Mouse (Mus musculus): ENCODE measurements around the gene F2r.

The F2r gene

DNA sequence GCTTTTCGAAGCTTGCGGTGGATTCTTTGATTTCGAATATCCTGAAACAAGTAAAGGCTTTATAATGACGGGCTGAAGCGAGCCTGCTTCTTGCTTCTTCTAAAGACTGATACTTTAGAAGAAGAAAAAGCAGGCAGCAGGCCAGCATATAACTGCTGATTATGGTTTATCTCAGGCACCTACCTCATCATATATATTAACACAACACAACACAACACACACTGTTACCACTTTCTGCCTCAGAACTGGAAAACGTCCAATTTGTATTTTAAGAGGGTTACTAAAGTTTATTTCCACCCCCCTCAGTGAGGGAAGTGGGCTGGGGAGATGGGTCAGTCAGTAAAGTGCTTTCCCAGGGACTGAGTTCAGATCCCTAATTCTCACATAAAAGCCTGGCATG is 13.9 kb upstream of the F2r start:
- DNase-seq (ENCODE audit: low read depth, low spot score): no peak

DNA sequence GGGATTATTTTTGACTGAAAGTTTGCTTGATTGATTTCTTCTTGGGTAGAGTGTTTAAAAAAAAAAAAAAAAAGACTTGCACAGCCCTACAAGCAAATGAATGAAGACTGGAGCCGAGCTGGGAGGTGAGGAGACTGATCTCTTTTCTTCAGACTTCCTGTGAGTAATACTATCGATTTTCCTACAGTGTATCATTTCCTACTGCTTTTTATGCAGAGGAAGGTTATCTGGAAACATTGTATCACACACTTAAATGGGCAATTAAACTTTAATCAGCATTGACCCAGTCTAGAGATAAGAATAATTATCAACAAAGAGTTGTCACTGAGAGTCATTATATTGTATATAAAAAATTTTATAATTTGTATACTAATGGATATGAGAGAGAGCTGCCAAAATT is 12.5 kb upstream of the F2r start:
- DNase-seq (ENCODE audit: low read depth, low spot score): no peak

DNA sequence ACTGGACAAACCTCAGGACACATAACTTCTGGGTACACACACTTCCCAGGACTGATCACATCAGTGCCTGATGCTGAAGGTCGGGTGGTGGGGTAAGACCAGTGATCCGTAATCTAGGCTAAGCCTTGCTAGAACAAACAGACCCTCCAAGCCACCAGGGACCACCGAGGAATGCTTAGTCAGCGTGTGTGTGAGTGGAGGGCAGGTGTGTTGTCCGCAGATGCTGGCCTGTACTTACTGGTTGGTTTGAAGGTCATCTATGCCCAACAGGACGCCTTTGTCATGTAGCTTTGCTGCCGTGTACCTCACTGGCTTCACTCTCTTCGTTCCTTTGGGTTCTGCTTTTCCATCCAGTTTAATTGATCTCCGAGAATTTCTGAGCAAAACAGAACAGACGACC is 11.5 kb upstream of the F2r start:
- no peak for DNase-seq (ENCODE audit: low read depth, low spot score)

DNA sequence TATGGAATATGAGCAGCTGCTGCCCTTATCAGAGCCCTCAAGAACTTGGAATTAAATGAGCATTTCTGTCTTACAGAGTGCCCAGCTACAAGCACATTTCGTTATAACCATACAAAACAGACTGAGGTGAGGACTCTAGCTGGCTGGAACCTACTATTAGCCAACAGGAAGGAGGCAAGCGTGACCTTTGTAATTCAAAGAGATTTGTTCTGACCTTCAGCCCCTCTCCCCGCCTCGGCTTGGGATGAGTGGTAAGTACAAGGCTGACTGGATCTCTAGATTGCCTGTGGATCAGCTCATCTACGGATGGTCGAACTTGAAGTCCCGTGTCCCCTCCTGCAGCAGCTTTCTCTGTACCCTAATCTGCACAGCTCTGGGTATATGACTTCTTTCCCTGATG is 8.4 kb upstream of the F2r start:
- no peak for DNase-seq (ENCODE audit: low read depth, low spot score)

DNA sequence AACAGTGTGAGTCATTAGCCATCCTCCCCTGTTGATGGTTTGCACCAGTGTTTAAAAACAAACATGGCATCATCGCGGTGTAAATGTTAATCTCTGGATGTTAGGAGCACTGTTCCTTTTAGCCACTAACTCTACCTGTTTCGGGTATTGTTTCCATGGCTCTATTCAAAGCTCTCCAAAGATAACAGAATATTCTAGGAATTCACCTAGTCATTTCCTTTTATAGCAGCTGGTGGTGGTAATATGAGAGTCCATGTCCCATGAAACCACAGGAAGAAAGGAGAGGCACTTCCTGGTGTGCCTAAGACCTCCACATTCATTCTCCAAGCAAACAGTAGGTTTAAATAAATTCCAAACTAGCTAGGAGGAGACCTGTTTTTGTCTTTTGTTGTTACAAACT is 4.8 kb upstream of the F2r start:
- DNase-seq (ENCODE audit: low read depth, low spot score): no peak

DNA sequence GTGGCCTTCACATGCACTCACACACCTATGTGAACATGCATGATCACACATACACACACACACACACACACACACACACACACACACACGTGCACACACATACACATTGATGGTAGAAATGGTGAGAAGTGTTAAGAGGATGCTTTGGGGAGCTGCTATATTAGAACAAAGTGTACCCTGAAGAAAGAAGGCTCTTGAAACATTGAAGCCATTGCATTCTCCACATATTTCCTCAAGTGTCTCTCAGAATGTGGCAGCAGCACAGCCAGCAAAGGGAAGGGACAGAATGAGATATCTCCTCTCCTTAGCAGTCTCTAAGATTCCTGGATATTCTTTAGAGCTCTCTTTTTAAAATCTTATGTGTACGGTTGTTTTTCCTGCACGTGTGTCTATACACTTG is 3.3 kb upstream of the F2r start:
- DNase-seq (ENCODE audit: low read depth, low spot score): no peak

DNA sequence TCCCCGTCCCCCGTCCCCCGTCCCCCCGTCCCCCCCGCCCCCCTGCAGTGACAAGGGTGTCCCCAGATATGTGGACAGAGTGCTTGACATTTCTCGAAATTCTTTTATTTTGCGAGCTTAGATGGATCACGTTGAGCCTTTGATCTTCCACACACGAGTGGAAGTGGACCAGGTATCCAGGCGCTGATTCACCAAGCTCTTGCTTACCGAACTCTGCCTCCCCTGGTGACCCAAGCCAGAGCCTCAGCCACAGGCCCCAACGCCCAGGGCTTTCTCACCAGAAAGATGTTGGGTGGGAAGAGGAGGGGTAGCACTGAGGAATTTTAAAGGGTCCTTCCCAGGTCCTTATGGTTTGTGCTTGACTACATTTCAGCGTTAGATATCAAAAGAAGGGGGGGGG is 572 bp upstream of the F2r start:
- DNase-seq (ENCODE audit: low read depth, low spot score): no peak

DNA sequence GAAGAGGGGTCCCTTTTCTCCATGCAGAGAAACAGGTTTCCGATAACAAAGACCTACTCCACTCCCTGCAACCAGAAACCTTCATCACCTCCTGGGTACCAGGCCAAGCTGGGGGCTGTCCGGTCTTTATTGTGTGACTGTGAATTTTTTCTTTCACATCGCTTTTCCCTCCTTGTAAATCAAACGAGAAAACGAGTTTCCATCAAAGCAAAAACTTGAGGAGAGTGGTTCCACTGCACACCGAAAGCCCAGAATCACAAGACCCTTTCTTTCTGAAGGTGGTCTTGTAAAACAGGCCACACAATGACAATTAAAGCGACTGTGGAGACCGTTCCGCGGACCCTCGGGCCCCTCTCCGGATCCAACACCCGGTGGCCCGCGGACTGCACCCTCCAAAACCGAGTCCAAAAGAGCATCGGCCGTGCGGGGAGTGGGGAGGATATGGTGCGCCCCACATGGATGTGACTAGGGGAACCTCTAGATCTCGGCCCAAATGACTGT is 566 bp downstream of the F2r start:
- no peak for DNase-seq (ENCODE audit: low read depth, low spot score)

DNA sequence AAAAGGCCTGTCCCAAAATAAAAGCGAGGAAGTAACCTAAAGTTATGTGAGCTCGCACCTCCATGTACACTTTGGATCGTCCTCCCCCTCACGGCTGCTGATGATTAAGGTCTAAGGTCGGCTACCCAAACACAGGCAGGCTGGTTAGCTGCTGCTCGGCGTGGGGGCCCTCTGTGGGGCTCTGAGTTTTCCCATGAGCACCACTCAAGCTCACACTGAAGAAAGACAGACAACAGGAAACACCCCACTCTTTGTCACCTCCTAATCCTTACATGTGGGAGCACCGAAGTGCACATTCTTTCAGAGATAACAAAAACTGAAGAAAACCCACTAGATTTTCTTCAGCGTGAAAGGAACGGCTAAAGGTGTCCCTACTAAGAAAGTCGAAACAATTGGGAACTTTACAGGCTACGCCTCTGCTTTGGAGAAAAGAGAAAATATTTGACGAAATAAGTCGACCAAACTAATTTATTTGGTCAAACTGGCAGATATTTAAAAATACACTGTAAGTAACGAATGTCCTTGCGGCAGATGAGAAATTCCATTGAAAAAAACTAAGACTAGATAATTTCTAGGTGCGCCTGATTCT is 1.1 kb downstream of the F2r start:
- no peak for DNase-seq (ENCODE audit: low read depth, low spot score)

DNA sequence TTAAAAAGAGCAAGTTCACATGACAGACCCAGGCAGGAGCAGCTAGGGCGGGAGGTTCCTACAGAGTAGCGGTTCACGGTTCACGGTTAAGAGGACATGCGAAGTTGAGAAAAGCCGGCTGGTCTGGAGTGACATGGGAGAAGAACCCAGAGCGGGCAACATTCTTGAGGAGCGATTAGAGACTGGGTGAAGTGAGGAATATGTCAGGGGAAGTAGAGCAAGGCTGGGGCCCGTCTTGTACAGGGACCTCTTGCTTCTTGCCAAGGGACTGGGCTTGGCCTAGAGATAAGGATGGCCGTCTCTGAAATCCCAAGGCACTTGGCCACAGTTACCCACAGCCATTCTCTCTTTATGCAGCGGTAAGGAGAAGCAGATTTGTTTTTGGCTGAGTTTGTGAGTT is 1.8 kb downstream of the F2r start:
- DNase-seq (ENCODE audit: low read depth, low spot score): no peak

DNA sequence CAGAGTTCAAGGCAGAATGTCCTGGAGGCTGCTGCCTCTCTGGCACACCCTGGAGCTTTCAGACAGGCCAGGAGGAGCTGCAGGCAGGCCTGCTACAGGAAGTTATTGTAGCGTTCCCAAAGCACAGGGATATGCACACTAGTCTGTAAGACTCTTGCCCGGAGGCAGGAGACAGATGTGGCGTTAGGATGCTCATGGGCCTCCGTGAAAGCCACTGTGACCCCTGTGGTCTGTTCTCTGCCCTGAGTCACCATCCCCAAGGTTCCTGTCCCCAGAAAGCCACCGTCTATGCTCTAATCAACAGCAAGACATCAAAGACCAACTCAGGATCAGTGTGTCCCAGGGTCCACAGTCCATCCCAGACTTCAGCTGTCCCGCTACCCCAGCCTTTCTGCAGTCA is 3.5 kb downstream of the F2r start:
- no peak for DNase-seq (ENCODE audit: low read depth, low spot score)

DNA sequence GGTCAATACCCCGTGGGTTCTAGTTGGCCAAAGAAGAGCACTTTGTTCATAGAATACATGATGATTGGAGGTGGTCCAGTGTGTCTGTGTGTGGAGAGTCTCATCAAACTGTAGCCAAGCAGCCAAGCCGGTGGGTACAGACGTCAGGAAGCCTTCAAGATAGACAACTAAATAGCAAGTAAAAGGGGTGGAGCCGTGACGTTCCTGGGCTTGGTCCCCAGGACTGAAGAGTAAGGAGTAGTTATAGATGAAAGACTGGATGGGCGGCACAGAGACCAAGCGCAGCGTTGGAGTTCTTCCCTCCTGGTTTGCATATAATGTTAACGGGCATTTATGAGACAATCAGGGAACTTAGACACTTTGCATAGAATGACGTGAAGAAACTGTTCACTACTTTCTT is 6.0 kb downstream of the F2r start:
- DNase-seq (ENCODE audit: low read depth, low spot score): no peak

DNA sequence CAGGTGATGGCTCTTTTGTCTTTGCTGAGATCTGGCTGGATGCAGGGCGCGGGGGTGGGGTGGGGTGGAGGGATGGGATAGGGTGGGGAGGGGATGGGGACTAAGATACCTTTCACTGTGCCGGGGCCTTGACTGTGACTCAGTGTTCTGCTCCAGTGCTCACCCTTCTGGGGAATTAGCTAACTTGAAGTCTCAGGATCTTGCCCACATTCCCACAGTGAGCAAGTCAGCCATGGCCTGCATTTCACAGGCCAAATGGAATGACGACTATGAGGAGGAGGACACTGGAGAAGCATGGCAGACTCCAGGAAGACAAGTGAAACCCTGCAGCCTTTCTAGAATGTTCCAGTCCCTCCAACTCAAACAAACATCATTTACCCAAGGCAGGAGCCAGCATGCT is 6.5 kb downstream of the F2r start:
- no peak for DNase-seq (ENCODE audit: low read depth, low spot score)

DNA sequence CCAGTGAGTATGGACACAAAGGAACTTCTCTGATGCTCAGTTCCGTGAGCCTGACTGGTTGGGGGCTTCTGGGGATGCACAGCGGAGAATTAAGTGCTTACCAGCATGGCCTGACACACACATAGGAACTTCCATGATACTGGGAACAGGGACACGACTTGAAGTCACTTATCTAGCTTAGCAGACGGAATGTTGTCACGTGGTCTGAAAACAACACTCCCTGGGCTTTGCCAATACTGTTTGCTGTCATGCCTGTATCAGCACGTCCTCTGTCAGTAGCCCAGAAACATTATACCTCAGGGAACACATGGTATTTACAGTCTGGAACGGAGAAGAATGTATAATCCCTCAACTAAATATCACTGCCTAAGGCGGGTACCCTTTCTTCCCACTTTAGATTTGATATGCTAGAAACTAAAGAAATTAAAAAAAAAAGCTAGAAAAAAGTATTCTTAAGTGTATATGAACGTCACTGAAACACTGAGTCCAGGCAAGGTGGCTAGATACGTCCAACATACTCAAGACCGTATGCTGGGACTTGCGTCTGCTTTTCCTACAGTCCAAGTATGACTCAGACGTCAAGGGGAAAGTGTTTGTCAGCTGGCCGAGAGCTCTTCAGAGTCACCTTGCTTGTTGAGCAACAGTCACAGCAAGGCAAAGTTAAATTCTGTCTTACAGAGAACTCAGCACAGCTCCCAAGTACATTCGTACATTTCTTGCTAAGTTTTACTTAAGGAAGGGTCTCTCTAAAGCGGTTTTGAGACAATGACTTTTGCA is 7.3 kb downstream of the F2r start:
- DNase-seq (ENCODE audit: low read depth, low spot score): no peak

DNA sequence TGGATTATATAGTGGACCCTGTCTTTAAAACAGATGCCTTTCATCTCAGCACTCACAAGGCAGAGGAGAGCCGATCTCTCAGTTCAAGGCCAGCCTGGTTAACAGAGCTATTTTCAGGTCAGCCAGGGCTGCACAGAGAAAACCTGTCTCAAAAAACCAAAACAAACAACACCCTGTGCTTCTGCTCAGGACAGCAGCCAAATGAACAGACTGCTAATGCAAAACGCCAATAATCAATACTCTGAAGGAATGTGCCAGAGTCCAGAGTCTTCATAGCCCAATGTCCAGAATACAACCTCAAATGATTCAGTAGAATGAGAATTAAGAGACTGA is 9.2 kb downstream of the F2r start:
- DNase-seq (ENCODE audit: low read depth, low spot score): no peak

DNA sequence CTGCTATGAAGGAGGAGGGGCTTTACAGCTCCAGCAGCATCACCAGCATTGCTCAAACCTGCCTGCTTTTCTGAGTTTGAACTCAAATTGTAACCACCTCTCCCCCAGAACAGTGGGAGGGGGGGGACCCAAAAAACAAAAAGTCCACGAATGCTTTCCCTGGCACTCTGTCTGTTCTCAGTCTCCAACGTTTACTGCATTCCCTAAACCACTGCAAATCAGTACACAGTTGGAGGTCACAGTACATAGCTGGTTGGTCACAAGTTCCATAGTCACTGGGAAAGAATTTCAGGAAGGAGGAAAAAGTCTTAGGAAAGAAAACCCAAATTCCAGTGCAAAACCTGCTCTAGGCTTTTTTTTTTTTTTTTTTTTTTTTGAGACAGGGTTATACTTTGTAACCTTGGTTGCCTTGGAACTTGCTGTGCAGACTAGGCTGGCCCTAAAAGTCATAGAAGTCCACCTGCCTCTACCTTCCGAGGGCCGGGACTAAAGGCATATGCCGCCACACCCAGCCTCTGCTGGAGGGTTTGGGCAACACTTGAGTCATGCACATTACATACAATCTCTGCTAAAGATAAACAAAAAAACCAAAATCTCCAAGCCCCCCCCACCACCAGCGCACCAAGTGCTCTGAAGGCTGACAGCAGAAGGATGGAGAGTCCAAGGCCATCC is 9.7 kb downstream of the F2r start:
- no peak for DNase-seq (ENCODE audit: low read depth, low spot score)

DNA sequence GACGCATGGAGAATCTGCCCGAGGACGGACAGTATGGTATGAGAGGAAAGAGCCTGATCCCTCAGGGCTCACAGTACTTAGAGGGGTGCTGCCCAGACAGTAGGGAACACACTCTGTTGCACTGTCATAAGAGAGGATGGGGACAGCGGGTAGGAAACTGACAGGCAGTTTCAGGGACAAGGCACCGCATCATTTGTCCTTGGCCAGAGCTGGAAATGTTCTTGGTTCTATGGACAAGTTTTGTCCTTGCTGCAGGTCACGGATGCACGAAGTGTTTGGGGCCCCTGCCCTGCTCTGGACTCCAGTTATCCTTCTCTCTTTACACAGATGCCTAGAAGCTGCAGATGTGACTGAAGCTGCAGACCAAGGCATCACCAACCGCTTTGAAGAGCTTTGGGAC is 11.3 kb downstream of the F2r start:
- no peak for DNase-seq (ENCODE audit: low read depth, low spot score)

DNA sequence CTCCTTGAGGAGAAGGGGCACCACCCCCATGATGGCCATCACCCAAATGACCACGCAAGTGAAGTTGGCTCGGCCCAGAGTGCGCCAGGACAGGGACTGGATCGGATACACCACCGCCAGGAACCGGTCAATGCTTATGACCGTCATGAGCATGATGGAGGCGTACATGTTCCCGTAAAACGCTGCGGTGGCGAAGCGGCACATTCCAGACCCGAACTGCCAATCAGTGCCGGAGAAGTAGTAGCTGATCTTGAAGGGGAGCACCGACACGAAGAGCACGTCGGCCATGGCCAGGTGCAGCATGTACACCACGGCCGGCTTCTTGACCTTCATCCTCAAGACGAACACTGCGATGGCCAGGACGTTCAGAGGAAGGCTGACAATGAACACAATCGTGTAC is 14.0 kb downstream of the F2r start:
- no peak for DNase-seq (ENCODE audit: low read depth, low spot score)

DNA sequence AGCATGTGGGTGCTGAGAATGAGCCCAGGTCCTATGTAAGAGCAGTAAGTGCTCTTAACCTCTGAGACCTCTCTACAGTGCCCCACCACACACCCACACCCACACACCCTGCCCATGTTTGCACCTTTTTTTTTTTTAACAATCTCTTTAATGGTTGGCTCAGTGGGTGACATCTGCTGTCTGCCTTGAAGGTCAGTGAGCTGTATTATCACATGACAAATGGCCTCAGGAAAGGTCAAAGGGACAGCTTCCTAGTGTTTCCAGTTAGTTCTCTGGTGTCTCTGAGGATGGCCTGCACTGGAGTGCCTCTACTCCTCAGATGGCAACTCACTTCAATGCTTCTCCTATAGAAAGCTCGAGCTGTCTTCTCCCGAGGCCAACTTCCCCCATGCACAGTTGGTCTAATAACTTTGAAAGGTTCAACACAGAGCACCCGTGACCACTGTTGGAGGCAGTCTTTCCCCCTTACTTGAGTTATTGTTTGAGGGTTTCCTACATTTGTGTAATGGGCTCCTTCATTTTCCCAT is 18.4 kb downstream of the F2r start:
- DNase-seq (ENCODE audit: low read depth, low spot score): no peak

DNA sequence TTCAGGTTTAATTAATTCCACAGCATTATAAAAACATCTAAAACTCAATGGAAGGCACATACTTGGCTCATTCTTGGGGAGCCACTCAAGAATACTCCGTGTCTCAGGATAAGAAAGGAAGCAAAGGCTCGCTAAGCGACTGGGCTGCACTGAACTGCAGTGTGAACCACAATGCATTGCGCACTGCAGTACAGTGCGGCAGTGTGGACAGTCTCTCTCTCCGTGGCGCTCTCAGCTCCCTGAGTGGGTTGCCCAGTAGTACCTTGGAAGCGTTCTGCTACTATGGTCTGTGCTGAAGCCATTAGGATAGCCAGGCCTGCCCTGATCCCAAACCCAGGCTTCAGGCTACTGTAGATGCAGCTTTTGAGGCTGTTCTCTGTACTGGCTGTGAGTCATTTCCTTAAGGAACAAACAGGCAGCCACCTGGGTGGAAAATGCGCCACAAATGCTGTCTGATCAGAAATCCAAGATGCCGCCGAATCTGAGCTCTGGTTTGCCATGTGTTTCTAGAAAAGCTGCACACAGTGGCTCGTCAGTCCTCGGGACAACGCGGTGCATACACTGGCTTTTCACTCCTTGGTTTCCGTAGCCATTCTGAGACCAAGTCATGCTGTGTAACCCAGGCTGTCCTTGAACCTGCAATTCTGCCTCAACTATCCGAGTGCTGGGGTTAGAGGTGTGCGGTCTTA is 19.9 kb downstream of the F2r start:
- no peak for DNase-seq (ENCODE audit: low read depth, low spot score)

DNA sequence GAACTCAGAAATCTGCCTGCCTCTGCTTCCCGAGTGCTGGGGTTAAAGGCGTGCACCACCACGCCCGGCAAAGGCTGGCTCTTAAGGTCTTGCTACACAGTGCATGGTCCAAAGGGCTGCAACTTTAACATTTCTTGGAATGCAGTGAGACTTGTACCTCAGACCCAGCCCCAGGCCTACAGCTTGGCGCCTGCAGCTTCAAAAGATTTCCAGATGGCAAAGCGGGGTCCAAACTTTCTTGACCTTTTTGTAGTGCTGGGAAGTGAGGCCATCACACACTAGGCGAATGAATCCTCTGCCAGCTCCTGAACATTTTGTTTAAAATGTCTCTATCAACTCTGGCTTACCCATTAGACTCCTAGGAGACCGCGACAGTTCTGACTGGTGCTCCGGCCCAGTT is 20.7 kb downstream of the F2r start:
- DNase-seq (ENCODE audit: low read depth, low spot score): no peak

DNA sequence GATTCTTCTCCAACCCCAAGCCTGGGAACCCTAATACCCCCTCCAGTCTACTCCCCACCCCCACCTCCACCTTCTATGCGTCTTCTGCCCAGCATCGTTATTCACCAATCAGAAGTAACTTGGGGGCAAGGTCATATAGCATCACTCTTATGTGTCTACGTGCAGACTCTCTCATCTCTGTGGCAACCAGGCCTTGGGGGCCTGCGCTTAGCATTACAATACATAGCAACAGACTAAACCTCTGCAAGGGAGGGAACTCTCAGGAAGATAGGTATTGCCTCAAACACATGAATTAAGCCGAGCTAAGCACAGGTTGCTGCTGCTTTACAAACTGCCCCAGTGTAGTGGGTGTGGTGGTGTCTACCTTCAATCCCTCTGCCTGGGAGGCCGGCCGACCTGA is 21.6 kb downstream of the F2r start:
- DNase-seq (ENCODE audit: low read depth, low spot score): no peak

Data from brain, embryonic 18.5 days (tissue).